Mouse (Mus musculus) CH12.LX (cell line): ENCODE results near the gene Mgat4b. TPM values are rescaled to one million over a fixed set of nuclear protein-coding genes. Genes with fewer than 3 reads are reported as not detected.

ENCODE experiments used
- DNase-seq: peaks from one replicate; pipeline ENCODE4 v3.0.0-alpha.2; 2013; ENCODE audit errors: extremely low read depth
- H3K27ac ChIP-seq: 2 replicates; pipeline ENCODE4 v1.5.1; 2012; ENCODE audit warnings: low read depth, mild to moderate bottlenecking, control low read depth, moderate library complexity; ENCODE audit not compliant: insufficient read depth
- H3K27me3 ChIP-seq: replicated peaks from 2 replicates; pipeline ENCODE3; 2012; ENCODE audit warnings: inconsistent platforms
- H3K36me3 ChIP-seq, 2 experiments: replicated peaks in 1 of 2; 2 replicates each; pipeline versions ENCODE3 to v1.6.1; 2012; ENCODE audit warnings: inconsistent platforms in 1 of 2, low read length in 1 of 2, mild to moderate bottlenecking in 1 of 2, mixed read lengths in 1 of 2, moderate library complexity in 1 of 2; ENCODE audit not compliant: control insufficient read depth in 1 of 2, insufficient read depth in 1 of 2
- H3K4me1 ChIP-seq, 2 experiments: 2 replicates each; pipeline ENCODE4 v1.6.1; 2012; ENCODE audit warnings: inconsistent platforms in 1 of 2, moderate library complexity in 1 of 2; ENCODE audit not compliant: insufficient read depth in 2 of 2, control insufficient read depth in 1 of 2
- H3K4me2 ChIP-seq: 2 replicates; pipeline ENCODE4 v1.6.1; 2012; ENCODE audit warnings: low read depth, mild to moderate bottlenecking, control low read depth; ENCODE audit not compliant: poor library complexity, insufficient read depth, severe bottlenecking
- H3K4me3 ChIP-seq, 3 experiments: fragments of 150-350 bp in 1 of 3; sonication (generic) in 1 of 3; replicated peaks in 1 of 3; 2 replicates each; pipeline versions ENCODE3 to v1.5.1; 2011 to 2012; ENCODE audit warnings: low read depth in 2 of 3, low read length in 2 of 3, mild to moderate bottlenecking in 2 of 3, moderate library complexity in 2 of 3, control low read depth in 1 of 3, improper control_type of control experiment in 1 of 3, inconsistent platforms in 1 of 3, mixed read lengths in 1 of 3; ENCODE audit not compliant: poor library complexity in 1 of 3
- H3K79me2 ChIP-seq: replicated peaks from 2 replicates; pipeline ENCODE4 v1.6.1; 2012; ENCODE audit warnings: mild to moderate bottlenecking, moderate library complexity; ENCODE audit not compliant: control insufficient read depth, poor library complexity, insufficient read depth, severe bottlenecking; ENCODE audit errors: extremely low read depth
- H3K9ac ChIP-seq: 2 replicates; pipeline ENCODE4 v1.6.1; 2012; ENCODE audit warnings: low read depth, mild to moderate bottlenecking, control low read depth, moderate library complexity; ENCODE audit not compliant: insufficient read depth
- H3K9me3 ChIP-seq: replicated peaks from 2 replicates; pipeline ENCODE3; 2012; ENCODE audit warnings: low read length, inconsistent platforms, mixed read lengths
- CHD1 ChIP-seq: IDR thresholded peaks from 2 replicates; pipeline ENCODE4 v1.6.1; 2012; ENCODE audit warnings: low read depth, low read length, improper control_type of control experiment, inconsistent platforms
- CHD2 ChIP-seq: IDR thresholded peaks from 2 replicates; pipeline ENCODE4 v1.6.1; 2011; ENCODE audit warnings: low read length, improper control_type of control experiment
- E2F4 ChIP-seq: IDR thresholded peaks from 2 replicates; pipeline ENCODE4 v1.6.1; 2011; ENCODE audit warnings: low read depth, low read length, improper control_type of control experiment; ENCODE audit not compliant: insufficient replicate concordance
- ELF1 ChIP-seq: IDR thresholded peaks from 2 replicates; pipeline ENCODE4 v1.6.1; 2014; ENCODE audit warnings: low read depth, mild to moderate bottlenecking, inconsistent platforms, low read length, improper control_type of control experiment
- EP300 ChIP-seq: IDR thresholded peaks from 2 replicates; pipeline ENCODE4 v1.6.1; 2011; ENCODE audit warnings: low read length, improper control_type of control experiment
- GABPA ChIP-seq: IDR thresholded peaks from 2 replicates; pipeline ENCODE4 v1.6.1; 2012; ENCODE audit warnings: low read depth, low read length, improper control_type of control experiment, inconsistent platforms; ENCODE audit not compliant: insufficient replicate concordance
- HCFC1 ChIP-seq: IDR thresholded peaks from 2 replicates; pipeline ENCODE4 v1.6.1; 2012; ENCODE audit warnings: low read depth, mild to moderate bottlenecking, inconsistent platforms, low read length, improper control_type of control experiment
- IRF4 ChIP-seq: IDR thresholded peaks from 2 replicates; pipeline ENCODE4 v1.6.1; 2014; ENCODE audit warnings: low read depth, mild to moderate bottlenecking, inconsistent platforms, low read length, improper control_type of control experiment
- MAX ChIP-seq: IDR thresholded peaks from 2 replicates; pipeline ENCODE4 v1.6.1; 2011; ENCODE audit warnings: low read length, improper control_type of control experiment
- MEF2A ChIP-seq: IDR thresholded peaks from 2 replicates; pipeline ENCODE4 v1.6.1; 2014; ENCODE audit warnings: low read depth, mild to moderate bottlenecking, inconsistent platforms, low read length, improper control_type of control experiment, borderline replicate concordance
- NELFE ChIP-seq: IDR thresholded peaks from 2 replicates; pipeline ENCODE4 v1.6.1; 2011; ENCODE audit warnings: low read depth, low read length, improper control_type of control experiment
- NRF1 ChIP-seq: IDR thresholded peaks from 2 replicates; pipeline ENCODE4 v1.6.1; 2014; ENCODE audit warnings: low read depth, mild to moderate bottlenecking, inconsistent platforms, low read length, improper control_type of control experiment, moderate library complexity
- PAX5 ChIP-seq: IDR thresholded peaks from 2 replicates; pipeline ENCODE4 v1.6.1; 2012; ENCODE audit warnings: low read length, inconsistent platforms, mixed read lengths
- POLR2A ChIP-seq: IDR thresholded peaks from 2 replicates; pipeline ENCODE4 v1.6.1; 2011; ENCODE audit warnings: low read depth, mild to moderate bottlenecking, improper control_type of control experiment, low read length
- RAD21 ChIP-seq: IDR thresholded peaks from 2 replicates; pipeline ENCODE4 v1.6.1; 2011; ENCODE audit warnings: low read depth, mild to moderate bottlenecking, low read length, improper control_type of control experiment, moderate library complexity
- SIN3A ChIP-seq: IDR thresholded peaks from 2 replicates; pipeline ENCODE4 v1.6.1; 2012; ENCODE audit warnings: low read length, improper control_type of control experiment, inconsistent platforms
- TBP ChIP-seq: conservative IDR thresholded peaks from 2 replicates; pipeline ENCODE4 v1.6.1; 2011; ENCODE audit warnings: low read depth, low read length, improper control_type of control experiment
- TCF12 ChIP-seq: IDR thresholded peaks from 2 replicates; pipeline ENCODE4 v1.6.1; 2014; ENCODE audit warnings: low read depth, mild to moderate bottlenecking, inconsistent platforms, low read length, improper control_type of control experiment
- UBTF ChIP-seq: IDR thresholded peaks from 2 replicates; pipeline ENCODE4 v1.6.1; 2012; ENCODE audit warnings: low read depth, mild to moderate bottlenecking, inconsistent platforms, low read length, improper control_type of control experiment, moderate library complexity
- USF2 ChIP-seq: conservative IDR thresholded peaks from 2 replicates; pipeline ENCODE4 v1.6.1; 2011; ENCODE audit warnings: low read depth, low read length, improper control_type of control experiment
- ZC3H11A ChIP-seq: IDR thresholded peaks from 2 replicates; pipeline ENCODE4 v1.6.1; 2012; ENCODE audit warnings: low read depth, mild to moderate bottlenecking, inconsistent platforms, low read length, improper control_type of control experiment
- ZKSCAN1 ChIP-seq: IDR thresholded peaks from 2 replicates; pipeline ENCODE4 v1.6.1; 2012; ENCODE audit warnings: low read depth, inconsistent platforms, low read length, improper control_type of control experiment, borderline replicate concordance
- ZNF384 ChIP-seq: IDR thresholded peaks from 2 replicates; pipeline ENCODE4 v1.6.1; 2012; ENCODE audit warnings: low read depth, low read length, improper control_type of control experiment, inconsistent platforms
- dilution Hi-C: fragments of 300-500 bp; cut with MboI; formaldehyde crosslinking; loops from 2 replicates; pipeline ENCODE4 v1.14.3; 2020; ENCODE audit warnings: low sequenced_read_pairs; ENCODE audit not compliant: extremely low pct_unique_long_range_greater_than_20kb, extremely low pct_ligation_motif_present
- in situ Hi-C: fragments of 300-500 bp; cut with MboI; formaldehyde crosslinking; loops from 3 replicates; pipeline ENCODE4 v1.14.3; 2019; ENCODE audit warnings: low sequenced_read_pairs, low pct_ligation_motif_present, low pct_unique_long_range_greater_than_20kb, mixed read lengths
- polyA plus RNA-seq: library from polyadenylated mRNA; unstranded; fragments of >175 nt; gene quantifications from 2 replicates; pipeline ENCODE4 v1.2.1, GENCODE M21; 2012; ENCODE audit warnings: low read depth; ENCODE audit not compliant: insufficient read length
- total RNA-seq, 2 experiments: library from RNA; depleted of rRNA; stranded (reverse); fragments of 300-350 nt in 1 of 2; fragments of >200 nt in 1 of 2; gene quantifications; 2 replicates each; pipeline ENCODE4 v1.2.3; 2012 to 2014

Mgat4b gene
- total and polyA plus RNA-seq, 3 experiments, result 4.6 to 27.4 (median 16.2) TPM

DNA sequence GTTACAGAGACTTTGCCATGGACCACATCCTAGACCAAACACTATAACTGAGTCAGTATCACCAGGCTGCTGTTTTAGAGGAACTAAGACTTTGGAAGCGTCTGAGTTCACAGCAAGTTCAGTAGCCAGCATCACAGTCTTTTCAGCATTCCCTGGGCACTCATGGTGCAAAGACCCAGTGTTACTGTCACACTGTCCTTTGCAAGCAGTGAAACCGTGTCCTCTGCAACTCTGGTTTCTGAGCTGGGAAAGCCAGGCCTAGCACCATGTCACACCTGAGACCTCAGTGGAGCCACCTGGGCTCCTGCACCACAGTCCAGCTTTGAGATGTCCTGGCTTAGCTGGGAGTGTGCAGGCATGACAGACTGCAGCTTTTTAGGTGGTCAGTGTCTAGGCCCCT, 11.8 kb upstream of the Mgat4b start:
- Histone ChIP-seq H3K36me3 (peaks cover 73 to 93% of the 10 kb centered on the region in 2 experiments), H3K9ac (no peak overlapping the region), H3K79me2 (peaks cover 3% of the 10 kb centered on the region; the same call in 1 of the 2 replicates), H3K4me2 (no peak overlapping the region), H3K4me3 (no peak overlapping the region), H3K4me1 (peaks cover 0 to 14% of the 10 kb centered on the region in 2 experiments; a peak in 2 of 4 replicates), H3K9me3 (no peaks in the 10 kb centered on the region), H3K27me3 (no peaks in the 10 kb centered on the region), H3K27ac (no peak overlapping the region)
- dilution Hi-C loops (no loop called here), in situ Hi-C loops (no loop called here)
- TF ChIP-seq POLR2A, result no peak
- 0 out of 2 replicates have a peak, but pooled peaks have one; percentile 30 for TF ChIP-seq CHD2
- TF ChIP-seq SIN3A, result no peak
- no peak for TF ChIP-seq RAD21
- no peak for TF ChIP-seq ZC3H11A
- no peak for DNase-seq

DNA sequence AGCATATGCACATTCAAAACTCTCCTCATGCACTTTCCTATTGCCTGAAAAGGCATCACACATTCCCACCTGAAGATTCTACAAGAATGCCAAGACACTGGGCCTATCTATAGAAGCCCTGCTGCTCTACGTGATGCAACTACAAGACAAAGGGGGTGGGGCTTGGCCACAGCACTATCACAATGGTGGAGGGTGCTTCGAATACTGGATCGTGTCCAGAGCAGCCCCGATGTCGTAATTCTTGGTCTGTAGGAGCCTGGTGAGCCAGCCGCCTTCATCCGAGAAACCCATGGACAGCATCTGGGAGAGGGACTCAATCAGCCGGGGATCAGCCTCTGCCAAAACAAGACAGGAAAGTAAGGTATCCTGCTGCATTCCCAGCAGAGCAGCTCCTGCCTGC, 10.1 kb upstream of the Mgat4b start:
- TF ChIP-seq TBP (no peak), E2F4 (no peak), SIN3A (no peak)
- no peaks in the 10 kb centered on the region for H3K27me3 ChIP-seq
- H3K9ac ChIP-seq, result no peak overlapping the region
- peaks cover 19% of the 10 kb centered on the region for H3K79me2 ChIP-seq
- H3K27ac ChIP-seq, result no peak overlapping the region
- H3K4me2 ChIP-seq, result no peak overlapping the region
- in situ Hi-C loops (no loop called here), dilution Hi-C loops (no loop called here)
- H3K9me3 ChIP-seq, result no peaks in the 10 kb centered on the region
- H3K36me3 ChIP-seq, result peaks cover 82 to 95% of the 10 kb centered on the region in 2 experiments
- peaks cover 5 to 6% of the 10 kb centered on the region in 2 experiments; a peak in 1 of 4 replicates for H3K4me1 ChIP-seq
- DNase-seq, result no peak
- no peak overlapping the region for H3K4me3 ChIP-seq

DNA sequence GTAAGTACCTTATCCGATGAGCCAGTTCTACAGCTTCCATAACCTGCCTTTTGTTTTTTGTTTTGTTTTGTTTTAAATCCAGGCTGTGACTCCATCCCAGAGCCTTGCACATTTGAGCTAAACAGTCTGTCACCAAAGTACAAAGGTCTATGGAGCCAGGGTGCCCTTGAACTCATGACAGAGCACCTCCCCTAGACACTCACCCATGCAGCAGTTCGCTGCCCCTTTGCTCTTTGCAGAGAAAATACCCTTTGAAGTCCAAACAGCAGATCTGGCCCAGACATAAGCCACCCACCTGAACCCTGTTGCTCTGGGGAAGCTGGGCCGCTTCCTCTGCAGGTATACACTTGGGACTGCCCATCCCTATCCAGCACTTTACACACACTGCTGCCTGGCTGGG, 9.1 kb upstream of the Mgat4b start:
- peaks cover 5 to 15% of the 10 kb centered on the region in 2 experiments; a peak in 3 of 4 replicates for H3K4me1 ChIP-seq
- peaks cover 28% of the 10 kb centered on the region for H3K79me2 ChIP-seq
- H3K36me3 ChIP-seq, result peaks cover 89 to 97% of the 10 kb centered on the region in 2 experiments
- dilution Hi-C loops, result no loop called here
- H3K4me2 ChIP-seq, result no peak overlapping the region
- no peaks in the 10 kb centered on the region for H3K27me3 ChIP-seq
- H3K9me3 ChIP-seq, result no peaks in the 10 kb centered on the region
- no peak for DNase-seq
- in situ Hi-C loops, result no loop called here
- no peak overlapping the region for H3K9ac ChIP-seq
- no peak overlapping the region; the same call in 1 of the 2 replicates for H3K27ac ChIP-seq
- TF ChIP-seq PAX5 (no peak), IRF4 (no peak), TCF12 (no peak), MAX (no peak), USF2 (no peak), HCFC1 (no peak), CHD1 (no peak), ZKSCAN1 (no peak), NRF1 (no peak), MEF2A (no peak), ZC3H11A (no peak), UBTF (no peak), ELF1 (no peak), ZNF384 (no peak), EP300 (no peak), NELFE (no peak), GABPA (no peak), RAD21 (no peak)
- no peak overlapping the region for H3K4me3 ChIP-seq
